Mouse (Mus musculus): ENCODE data around the gene Otulin. TPM values are rescaled to one million over a fixed set of nuclear protein-coding genes. Genes with fewer than 3 reads are reported as not detected.

Otulin gene
- polyA plus RNA-seq, 1 experiment from 2014 or later, result 46.1 TPM

DNA sequence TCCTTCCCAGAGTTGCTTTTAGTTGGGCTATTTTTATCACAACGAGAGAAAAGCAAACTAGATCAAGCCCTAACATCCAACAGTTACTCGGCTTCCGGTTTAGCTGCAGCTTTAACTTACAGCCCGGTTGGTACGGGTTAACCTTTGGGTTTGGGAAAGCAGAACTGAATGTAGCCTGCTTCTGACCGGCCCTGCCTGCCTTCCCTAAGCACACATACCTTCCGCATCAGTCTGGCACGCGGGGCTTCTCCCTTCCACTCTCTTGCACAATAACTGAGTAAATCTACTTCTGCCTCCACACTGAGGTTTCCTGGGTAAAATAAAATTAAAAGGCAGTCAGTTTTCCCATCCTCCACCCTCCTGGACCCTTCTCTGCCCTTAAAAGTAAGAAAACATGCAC lies 33.6 kb upstream of the Otulin start:
- Histone ChIP-seq H3K27ac (ENCODE audit: low read depth) (no peak overlapping the region), H3K9ac (ENCODE audit: low read length) (no peak overlapping the region), H3K4me1 (replicated peaks; ENCODE audit: control insufficient read depth, insufficient read depth, low read length) (0 out of 2 replicates have a peak, but pooled peaks cover 6% of the 10 kb centered on the region), H3K27me3 (replicated peaks; ENCODE audit: control insufficient read depth, insufficient read depth, low read length) (no peaks in the 10 kb centered on the region), H3K9me3 (ENCODE audit: control insufficient read depth, low read length) (no peaks in the 10 kb centered on the region), H3K36me3 (ENCODE audit: control insufficient read depth, insufficient read depth, low read length) (no peaks in the 10 kb centered on the region), H3K4me2 (ENCODE audit: low read length) (no peak overlapping the region), H3K4me3 (ENCODE audit: low read depth, low read length) (no peak overlapping the region)
- DNase-seq (ENCODE audit: low spot score), result no peak
- WGBS, result 93% methylated on average over 9 of the region's 9 CpGs
- no peak for ATAC-seq (replicated peaks; ENCODE audit: low FRiP score, low TSS enrichment, low read depth)

DNA sequence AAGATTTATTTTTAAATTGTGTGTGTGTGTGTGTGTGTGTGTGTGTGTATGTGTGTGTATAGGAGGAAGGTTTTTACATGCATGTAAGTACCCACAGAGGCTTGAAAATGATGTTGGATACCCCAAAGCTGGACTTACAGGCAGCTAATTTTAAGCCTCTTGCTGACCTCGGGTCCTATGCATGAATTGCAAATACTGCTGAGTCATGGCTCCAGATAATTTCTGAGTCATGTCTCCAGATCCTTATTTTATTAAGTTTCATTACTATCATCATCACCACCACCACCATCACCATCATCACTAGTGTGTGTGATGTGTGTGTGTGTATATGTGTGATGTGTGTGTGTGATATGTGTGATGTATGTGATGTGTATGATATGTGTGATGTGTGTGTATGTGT lies 32.2 kb upstream of the Otulin start:
- H3K27ac ChIP-seq (ENCODE audit: low read depth), result no peak overlapping the region
- H3K27me3 ChIP-seq (replicated peaks; ENCODE audit: control insufficient read depth, insufficient read depth, low read length), result no peaks in the 10 kb centered on the region
- H3K4me1 ChIP-seq (replicated peaks; ENCODE audit: control insufficient read depth, insufficient read depth, low read length), result 0 out of 2 replicates have a peak, but pooled peaks cover 6% of the 10 kb centered on the region
- H3K9ac ChIP-seq (ENCODE audit: low read length), result no peak overlapping the region
- no peak for DNase-seq (ENCODE audit: low spot score)
- H3K36me3 ChIP-seq (ENCODE audit: control insufficient read depth, insufficient read depth, low read length), result no peaks in the 10 kb centered on the region
- H3K9me3 ChIP-seq (ENCODE audit: control insufficient read depth, low read length), result no peaks in the 10 kb centered on the region
- ATAC-seq (replicated peaks; ENCODE audit: low FRiP score, low TSS enrichment, low read depth), result no peak
- 83% methylated on average over 1 of the region's 1 CpGs for WGBS
- no peak overlapping the region for H3K4me2 ChIP-seq (ENCODE audit: low read length)
- no peak overlapping the region for H3K4me3 ChIP-seq (ENCODE audit: low read depth, low read length)

DNA sequence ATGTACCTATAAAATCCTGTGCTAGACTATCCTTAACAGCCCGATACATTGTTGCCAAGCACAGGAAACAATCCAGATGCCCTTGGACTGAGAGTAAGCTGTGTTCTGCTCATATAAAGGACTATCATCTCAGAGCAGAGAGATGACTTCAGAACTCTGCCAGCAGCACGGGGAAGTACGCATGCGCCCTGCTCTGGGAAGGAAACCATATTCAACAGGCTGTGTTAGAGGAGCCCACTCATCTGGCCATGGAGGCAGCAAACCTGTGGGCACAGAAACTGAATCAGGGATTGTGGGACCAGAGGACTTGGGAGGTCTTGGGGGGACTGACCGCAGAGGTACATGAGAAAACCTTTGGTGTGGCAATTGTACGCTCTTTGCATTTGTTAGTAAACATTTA lies 31.2 kb upstream of the Otulin start:
- DNase-seq (ENCODE audit: low spot score) (no peak), ATAC-seq (replicated peaks; ENCODE audit: low FRiP score, low TSS enrichment, low read depth) (no peak)
- Histone ChIP-seq H3K36me3 (ENCODE audit: control insufficient read depth, insufficient read depth, low read length) (no peaks in the 10 kb centered on the region), H3K4me1 (replicated peaks; ENCODE audit: control insufficient read depth, insufficient read depth, low read length) (0 out of 2 replicates have a peak, but pooled peaks cover 6% of the 10 kb centered on the region), H3K4me2 (ENCODE audit: low read length) (no peak overlapping the region), H3K27ac (ENCODE audit: low read depth) (no peak overlapping the region), H3K27me3 (replicated peaks; ENCODE audit: control insufficient read depth, insufficient read depth, low read length) (no peaks in the 10 kb centered on the region), H3K9me3 (ENCODE audit: control insufficient read depth, low read length) (no peaks in the 10 kb centered on the region), H3K4me3 (ENCODE audit: low read depth, low read length) (no peak overlapping the region), H3K9ac (ENCODE audit: low read length) (no peak overlapping the region)
- 84% methylated on average over 6 of the region's 6 CpGs for WGBS

DNA sequence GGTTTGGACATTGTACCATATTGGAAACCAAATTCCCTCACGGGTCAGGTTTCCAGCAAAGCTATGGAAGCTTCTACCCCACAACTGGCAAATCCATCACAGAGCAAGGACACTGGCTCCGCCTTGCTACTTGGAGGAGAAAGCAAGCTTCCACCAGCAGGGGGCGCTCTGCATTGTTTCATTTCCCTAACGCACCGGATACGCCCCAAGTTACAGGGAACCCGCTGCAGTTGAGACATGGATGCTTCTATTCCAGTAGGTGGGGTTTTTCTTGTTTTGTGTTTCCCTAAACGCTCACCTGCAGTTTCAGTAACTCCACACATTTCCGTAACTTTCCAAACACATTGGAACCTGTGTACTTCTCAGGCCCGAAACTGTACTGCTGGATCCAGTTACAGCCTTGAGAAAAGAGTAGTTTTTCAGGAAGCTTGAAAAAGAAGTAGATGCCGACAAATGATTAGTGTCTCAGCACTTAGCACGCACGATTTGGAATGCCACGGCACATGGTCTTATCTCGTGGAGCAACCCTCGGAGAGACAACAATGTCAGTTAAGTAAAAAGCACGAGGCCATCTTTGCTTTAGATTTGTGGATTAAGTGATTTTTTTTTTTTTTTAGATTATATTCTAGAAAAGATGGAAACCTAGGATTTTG lies 29.2 kb upstream of the Otulin start:
- DNase-seq (ENCODE audit: low spot score), result peak; percentile 94
- H3K4me2 ChIP-seq (ENCODE audit: low read length), result no peak overlapping the region
- no peaks in the 10 kb centered on the region for H3K4me1 ChIP-seq (replicated peaks; ENCODE audit: control insufficient read depth, insufficient read depth, low read length)
- WGBS, result 40% methylated on average over 17 of the region's 17 CpGs
- ATAC-seq (replicated peaks; ENCODE audit: low FRiP score, low TSS enrichment, low read depth), result no peak
- no peak overlapping the region for H3K4me3 ChIP-seq (ENCODE audit: low read depth, low read length)
- no peaks in the 10 kb centered on the region for H3K9me3 ChIP-seq (ENCODE audit: control insufficient read depth, low read length)
- no peak overlapping the region for H3K27ac ChIP-seq (ENCODE audit: low read depth)
- H3K9ac ChIP-seq (ENCODE audit: low read length), result no peak overlapping the region
- no peaks in the 10 kb centered on the region for H3K27me3 ChIP-seq (replicated peaks; ENCODE audit: control insufficient read depth, insufficient read depth, low read length)
- H3K36me3 ChIP-seq (ENCODE audit: control insufficient read depth, insufficient read depth, low read length), result no peaks in the 10 kb centered on the region

DNA sequence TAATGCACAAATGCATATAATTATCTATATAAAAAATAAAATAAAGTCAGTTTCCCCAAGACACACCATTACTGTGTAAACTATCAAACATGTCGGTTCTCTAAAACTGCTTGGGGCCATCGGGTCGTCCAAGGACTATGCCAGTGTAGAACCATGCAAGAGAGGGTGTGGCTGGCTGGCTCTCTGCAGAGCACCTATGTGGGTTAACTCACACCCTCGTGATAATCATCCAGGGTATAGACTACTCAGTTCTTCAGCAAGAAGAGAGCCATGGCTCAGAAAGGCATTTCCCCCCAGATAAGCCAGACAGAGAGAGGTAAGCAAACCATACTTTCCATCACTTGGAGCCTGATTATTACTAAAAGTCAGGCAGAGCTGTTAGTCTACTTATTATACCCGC lies 28.6 kb upstream of the Otulin start:
- H3K36me3 ChIP-seq (ENCODE audit: control insufficient read depth, insufficient read depth, low read length), result no peaks in the 10 kb centered on the region
- H3K4me2 ChIP-seq (ENCODE audit: low read length), result no peak overlapping the region
- H3K4me3 ChIP-seq (ENCODE audit: low read depth, low read length), result no peak overlapping the region
- no peak overlapping the region for H3K9ac ChIP-seq (ENCODE audit: low read length)
- no peak overlapping the region for H3K27ac ChIP-seq (ENCODE audit: low read depth)
- DNase-seq (ENCODE audit: low spot score), result no peak
- no peak for ATAC-seq (replicated peaks; ENCODE audit: low FRiP score, low TSS enrichment, low read depth)
- WGBS, result 85% methylated on average over 5 of the region's 5 CpGs
- no peaks in the 10 kb centered on the region for H3K9me3 ChIP-seq (ENCODE audit: control insufficient read depth, low read length)
- no peaks in the 10 kb centered on the region for H3K27me3 ChIP-seq (replicated peaks; ENCODE audit: control insufficient read depth, insufficient read depth, low read length)
- H3K4me1 ChIP-seq (replicated peaks; ENCODE audit: control insufficient read depth, insufficient read depth, low read length), result no peaks in the 10 kb centered on the region

DNA sequence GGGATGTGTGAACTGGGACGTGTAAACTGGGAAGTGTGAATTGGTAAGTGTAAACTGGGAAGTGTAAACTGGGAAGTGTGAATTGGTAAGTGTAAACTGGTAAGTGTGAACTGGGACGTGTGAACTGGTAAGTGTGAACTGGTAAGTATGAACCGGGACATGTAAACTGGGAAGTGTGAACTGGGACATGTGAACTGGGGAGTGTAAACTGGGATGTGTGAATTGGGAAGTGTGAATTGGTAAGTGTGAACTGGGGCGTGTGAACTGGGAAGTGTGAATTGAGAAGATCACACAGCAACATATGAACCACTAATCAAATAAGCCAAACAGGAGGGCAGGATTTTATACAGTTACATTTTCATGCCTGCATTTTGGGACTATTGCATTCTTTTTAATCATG lies 27.9 kb upstream of the Otulin start:
- Histone ChIP-seq H3K27ac (ENCODE audit: low read depth) (no peak overlapping the region), H3K4me3 (ENCODE audit: low read depth, low read length) (no peak overlapping the region), H3K36me3 (ENCODE audit: control insufficient read depth, insufficient read depth, low read length) (no peaks in the 10 kb centered on the region), H3K27me3 (replicated peaks; ENCODE audit: control insufficient read depth, insufficient read depth, low read length) (no peaks in the 10 kb centered on the region), H3K4me1 (replicated peaks; ENCODE audit: control insufficient read depth, insufficient read depth, low read length) (no peaks in the 10 kb centered on the region), H3K4me2 (ENCODE audit: low read length) (no peak overlapping the region), H3K9ac (ENCODE audit: low read length) (no peak overlapping the region), H3K9me3 (ENCODE audit: control insufficient read depth, low read length) (no peaks in the 10 kb centered on the region)
- 87% methylated on average over 4 of the region's 4 CpGs for WGBS
- DNase-seq (ENCODE audit: low spot score) (no peak), ATAC-seq (replicated peaks; ENCODE audit: low FRiP score, low TSS enrichment, low read depth) (no peak)

DNA sequence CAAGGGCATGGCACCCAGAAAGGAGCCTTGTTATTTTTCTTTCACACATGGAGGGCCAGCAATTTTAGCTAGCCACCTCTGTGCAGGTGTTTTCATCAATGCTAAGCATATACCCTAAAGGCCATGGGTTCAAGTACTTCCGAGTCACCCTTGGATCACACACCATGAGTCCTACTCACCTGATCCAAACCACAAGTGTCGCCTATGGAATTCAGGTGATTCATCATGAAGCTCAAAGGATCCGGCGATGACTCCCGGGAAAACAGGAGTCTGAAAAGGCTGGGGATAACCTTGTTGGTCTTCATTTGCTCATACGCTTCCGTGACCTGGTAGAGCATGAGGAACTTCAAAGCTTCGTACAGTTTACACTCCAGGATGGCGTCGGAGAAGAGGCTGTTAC lies 27.4 kb upstream of the Otulin start:
- no peak for ATAC-seq (replicated peaks; ENCODE audit: low FRiP score, low TSS enrichment, low read depth)
- Histone ChIP-seq H3K27me3 (replicated peaks; ENCODE audit: control insufficient read depth, insufficient read depth, low read length) (no peaks in the 10 kb centered on the region), H3K9ac (ENCODE audit: low read length) (no peak overlapping the region), H3K36me3 (ENCODE audit: control insufficient read depth, insufficient read depth, low read length) (no peaks in the 10 kb centered on the region), H3K4me1 (replicated peaks; ENCODE audit: control insufficient read depth, insufficient read depth, low read length) (no peaks in the 10 kb centered on the region), H3K4me2 (ENCODE audit: low read length) (no peak overlapping the region), H3K27ac (ENCODE audit: low read depth) (no peak overlapping the region), H3K4me3 (ENCODE audit: low read depth, low read length) (no peak overlapping the region), H3K9me3 (ENCODE audit: control insufficient read depth, low read length) (no peaks in the 10 kb centered on the region)
- WGBS, result 94% methylated on average over 10 of the region's 10 CpGs
- no peak for DNase-seq (ENCODE audit: low spot score)

DNA sequence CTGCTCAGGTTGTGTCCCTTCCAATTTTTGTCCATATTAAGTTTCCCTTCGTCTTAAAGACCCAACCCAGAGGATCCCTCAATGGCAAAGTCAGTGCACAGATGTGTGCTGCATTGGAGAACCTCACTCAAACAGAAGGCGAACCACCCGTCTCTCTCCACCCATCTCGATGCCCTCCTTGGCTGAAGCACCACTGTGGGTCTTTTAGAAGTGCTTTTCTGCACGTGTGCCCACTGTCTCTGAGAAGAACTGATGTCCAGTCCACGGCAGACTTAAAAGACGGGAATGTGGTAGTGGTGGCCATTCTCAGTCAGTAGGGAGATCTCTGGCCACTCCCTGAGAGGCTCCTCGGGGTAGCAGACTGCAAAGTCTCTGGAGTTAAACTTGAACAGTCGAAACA lies 26.1 kb upstream of the Otulin start:
- H3K9me3 ChIP-seq (ENCODE audit: control insufficient read depth, low read length), result no peaks in the 10 kb centered on the region
- no peak overlapping the region for H3K4me2 ChIP-seq (ENCODE audit: low read length)
- no peak overlapping the region for H3K4me3 ChIP-seq (ENCODE audit: low read depth, low read length)
- H3K4me1 ChIP-seq (replicated peaks; ENCODE audit: control insufficient read depth, insufficient read depth, low read length), result no peaks in the 10 kb centered on the region
- H3K27ac ChIP-seq (ENCODE audit: low read depth), result no peak overlapping the region
- no peak overlapping the region for H3K9ac ChIP-seq (ENCODE audit: low read length)
- DNase-seq (ENCODE audit: low spot score) (no peak), ATAC-seq (replicated peaks; ENCODE audit: low FRiP score, low TSS enrichment, low read depth) (no peak)
- no peaks in the 10 kb centered on the region for H3K27me3 ChIP-seq (replicated peaks; ENCODE audit: control insufficient read depth, insufficient read depth, low read length)
- no peaks in the 10 kb centered on the region for H3K36me3 ChIP-seq (ENCODE audit: control insufficient read depth, insufficient read depth, low read length)
- WGBS, result 81% methylated on average over 9 of the region's 9 CpGs

DNA sequence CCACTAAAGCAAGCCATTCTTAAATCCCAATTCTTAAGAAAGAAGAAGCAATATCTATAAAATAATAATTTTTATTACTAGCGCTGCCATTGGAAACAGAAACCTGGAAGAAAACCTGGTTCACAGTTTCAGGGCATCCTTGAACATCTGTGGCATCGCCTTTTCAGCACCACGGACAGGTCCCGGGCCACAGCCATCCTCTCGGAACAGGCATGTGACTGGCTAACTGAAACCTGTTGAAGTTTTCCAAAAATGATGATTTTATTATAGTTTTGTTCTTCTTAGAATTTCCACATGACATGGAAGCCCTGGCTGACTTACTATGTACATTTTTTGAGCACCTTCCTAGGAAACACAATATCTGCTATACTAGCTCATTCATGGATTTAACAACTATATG lies 24.5 kb upstream of the Otulin start:
- no peaks in the 10 kb centered on the region for H3K36me3 ChIP-seq (ENCODE audit: control insufficient read depth, insufficient read depth, low read length)
- H3K9ac ChIP-seq (ENCODE audit: low read length), result no peak overlapping the region
- ATAC-seq (replicated peaks; ENCODE audit: low FRiP score, low TSS enrichment, low read depth) (no peak), DNase-seq (ENCODE audit: low spot score) (peak; percentile 85)
- no peak overlapping the region for H3K4me3 ChIP-seq (ENCODE audit: low read depth, low read length)
- no peak overlapping the region for H3K27ac ChIP-seq (ENCODE audit: low read depth)
- H3K27me3 ChIP-seq (replicated peaks; ENCODE audit: control insufficient read depth, insufficient read depth, low read length), result no peaks in the 10 kb centered on the region
- H3K4me2 ChIP-seq (ENCODE audit: low read length), result no peak overlapping the region
- H3K4me1 ChIP-seq (replicated peaks; ENCODE audit: control insufficient read depth, insufficient read depth, low read length), result no peaks in the 10 kb centered on the region
- 14% methylated on average over 5 of the region's 5 CpGs for WGBS
- no peaks in the 10 kb centered on the region for H3K9me3 ChIP-seq (ENCODE audit: control insufficient read depth, low read length)

All from intestine, embryonic 14.5 days (tissue).